Comparison of ENCODE assay signal across 32 mouse cellular contexts in the genomic region with DNA sequence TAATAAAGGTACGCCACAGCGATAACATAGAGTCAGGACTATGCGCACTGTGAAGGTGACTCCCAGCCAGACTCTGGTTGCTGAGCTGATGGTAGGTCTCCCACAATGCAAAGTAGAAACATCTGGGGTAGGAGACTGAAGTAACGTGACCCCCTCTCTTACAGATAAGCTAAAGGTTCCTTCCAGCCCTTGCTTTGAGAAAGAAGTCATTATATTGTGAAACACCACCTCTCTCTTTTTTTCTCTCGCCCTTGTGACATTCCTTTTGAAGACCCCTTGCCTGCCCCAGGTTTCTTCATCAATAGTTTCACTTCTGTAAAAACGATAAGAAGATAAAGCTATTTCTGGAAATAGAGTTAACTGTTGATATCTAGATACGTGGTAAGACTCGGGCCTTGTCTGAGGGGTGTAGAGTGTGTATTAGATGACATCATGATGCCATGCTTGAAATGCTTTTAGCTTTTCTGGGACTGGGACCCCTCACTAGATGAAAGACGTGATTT.
DNase-seq lines count a peak whose midpoint lies in the region; ATAC-seq lines count a peak whose summit lies in the region.
"Had no signal": no experiment of that assay in that cellular context is flagged by ENCODE, and none has a peak within 500 bp of the region (broad histone marks: within the 10 kb centered on the region; RNA-seq: fewer than 3 reads in every experiment).

No protein-coding gene starts in this region.

- H3K4me1 ChIP-seq in heart, embryonic 10.5 days = peaks cover 48% of the 10 kb centered on the region
- H3K4me1 ChIP-seq in liver, embryonic 15.5 days (replicated peaks) = peaks cover 55% of the 10 kb centered on the region
- H3K4me1 ChIP-seq: embryonic facial prominence, embryonic 15.5 days; forebrain, embryonic 12.5 days; hindbrain, embryonic 10.5 days; hindbrain, embryonic 15.5 days had no signal

- no peak for ATAC-seq in liver, embryonic 15.5 days (ENCODE audit: insufficient read depth)
- ATAC-seq in megakaryocyte-erythroid progenitor cell, adult 5-6 weeks (replicated peaks; ENCODE audit: low FRiP score, low TSS enrichment, poor library complexity, severe bottlenecking) = peak; percentile 27; the same call in 1 of the 2 replicates
- ATAC-seq: activated CD4-positive, CD25-positive, alpha-beta regulatory T cell, adult 4 months; CD4-positive, CD25-positive, alpha-beta regulatory T cell, adult 4 months; forebrain, postnatal 0 days; inflammation-experienced regulatory T-cells, adult 6 months; lung, postnatal 0 days; midbrain, embryonic 16.5 days had no signal

- H3K9me3 ChIP-seq in heart, embryonic 10.5 days = no peaks in the 10 kb centered on the region
- H3K9me3 ChIP-seq in liver, embryonic 15.5 days (replicated peaks) = no peaks in the 10 kb centered on the region
- H3K9me3 ChIP-seq: embryonic facial prominence, embryonic 15.5 days; forebrain, embryonic 12.5 days; heart, embryonic 12.5 days; hindbrain, embryonic 10.5 days; hindbrain, embryonic 15.5 days; kidney, embryonic 15.5 days had no signal

- WGBS in heart, embryonic 10.5 days = 70% methylated on average over 9 of the region's 9 CpGs
- 47% methylated on average over 9 of the region's 9 CpGs for WGBS in liver, embryonic 15.5 days (ENCODE audit: insufficient replicate concordance)

- H3K27me3 ChIP-seq in heart, embryonic 10.5 days (ENCODE audit: insufficient read depth, poor library complexity, severe bottlenecking) = no peaks in the 10 kb centered on the region
- no peaks in the 10 kb centered on the region for H3K27me3 ChIP-seq in liver, embryonic 15.5 days
- H3K27me3 ChIP-seq: embryonic facial prominence, embryonic 15.5 days; forebrain, embryonic 12.5 days; heart, embryonic 12.5 days; hindbrain, embryonic 15.5 days; kidney, embryonic 15.5 days had no signal

- no peak overlapping the region for H3K9ac ChIP-seq in liver, embryonic 15.5 days
- H3K9ac ChIP-seq: embryonic facial prominence, embryonic 15.5 days; forebrain, embryonic 12.5 days; forebrain, postnatal 0 days; heart, embryonic 12.5 days; hindbrain, embryonic 15.5 days; kidney, embryonic 15.5 days had no signal

- no peak overlapping the region for H3K4me2 ChIP-seq in liver, embryonic 15.5 days
- H3K4me2 ChIP-seq: embryonic facial prominence, embryonic 15.5 days; forebrain, embryonic 12.5 days; heart, embryonic 12.5 days; hindbrain, embryonic 15.5 days; kidney, embryonic 15.5 days; midbrain, embryonic 11.5 days had no signal

- DNase-seq in heart, adult 11 months = peak; percentile 27
- DNase-seq in heart, embryonic 10.5 days (ENCODE audit: low spot score) = no peak
- DNase-seq in A20 (ENCODE audit: low read depth, low spot score) = peak; percentile 66
- no peak for DNase-seq in cerebellum, adult 11 months
- DNase-seq in kidney, adult 8-10 months = no peak
- DNase-seq: adrenal gland, adult 8-10 months; cerebellum, adult 9-10 months; forebrain, postnatal 0 days; gastrocnemius, postnatal 14 days; heart, adult 18-20 months; heart, postnatal 10 days; kidney, adult 11 months; kidney, postnatal 25 days; left cerebral cortex, postnatal 4 days; lung, adult 18-20 months; lung, postnatal 4 days; spleen, adult 18-20 months; thymus, postnatal 14 days had no signal

- peaks cover 21% of the 10 kb centered on the region; the same call in 1 of the 2 replicates for H3K36me3 ChIP-seq in heart, embryonic 10.5 days
- H3K36me3 ChIP-seq in liver, embryonic 15.5 days (replicated peaks) = no peaks in the 10 kb centered on the region
- H3K36me3 ChIP-seq: embryonic facial prominence, embryonic 15.5 days; forebrain, embryonic 12.5 days; hindbrain, embryonic 15.5 days had no signal

- no peak overlapping the region for H3K4me3 ChIP-seq in heart, embryonic 10.5 days
- H3K4me3 ChIP-seq in liver, embryonic 15.5 days (replicated peaks) = no peak overlapping the region
- H3K4me3 ChIP-seq: embryonic facial prominence, embryonic 15.5 days; forebrain, embryonic 12.5 days; heart, embryonic 12.5 days; hindbrain, embryonic 10.5 days; hindbrain, embryonic 15.5 days; kidney, embryonic 15.5 days had no signal

- no peak overlapping the region for H3K27ac ChIP-seq in heart, embryonic 10.5 days
- H3K27ac ChIP-seq in liver, embryonic 15.5 days (replicated peaks) = 0 out of 2 replicates have a peak overlapping the region, but pooled peaks have one; percentile 29
- H3K27ac ChIP-seq: embryonic facial prominence, embryonic 15.5 days; forebrain, embryonic 12.5 days; hindbrain, embryonic 10.5 days; hindbrain, embryonic 15.5 days; kidney, embryonic 15.5 days had no signal

Comparison
In these comparisons a context has a peak if more than half of its experiments do, and no peak if none do; other contexts are left out.
1. DNase-seq: peak in heart, adult 11 months (single experiment) and A20 (single experiment); none in heart, embryonic 10.5 days (single experiment), cerebellum, adult 11 months (single experiment) and kidney, adult 8-10 months (0 of 2).